20 mouse cellular contexts compared by ENCODE assay signal in genomic region chr2:50850071-50850470, GRCm38 (mm10).
"Had no signal": no experiment of that assay in that cellular context is flagged by ENCODE, and none has a peak within 500 bp of the region (broad histone marks: within the 10 kb centered on the region; RNA-seq: fewer than 3 reads in every experiment).

No protein-coding gene starts in this region.

- H3K9me3 ChIP-seq: kidney, embryonic 15.5 days; limb, embryonic 12.5 days; limb, embryonic 15.5 days; midbrain, embryonic 13.5 days had no signal

- ATAC-seq: liver, postnatal 0 days; lung, postnatal 0 days; midbrain, embryonic 13.5 days had no signal

- H3K27ac ChIP-seq: kidney, embryonic 15.5 days; limb, embryonic 12.5 days; limb, embryonic 15.5 days; liver, embryonic 14.5 days; macrophage; midbrain, embryonic 13.5 days had no signal

- H3K9ac ChIP-seq: kidney, embryonic 15.5 days; limb, embryonic 12.5 days; limb, embryonic 15.5 days; liver, embryonic 14.5 days; liver, postnatal 0 days; lung, embryonic 14.5 days; midbrain, embryonic 13.5 days had no signal

- DNase-seq: kidney, adult 11 months; kidney, adult 8-10 months; kidney, postnatal 10 days; kidney, postnatal 4 days; left cerebral cortex, postnatal 4 days; liver, postnatal 0 days; lung, embryonic 14.5 days; right cerebral cortex, adult 18-20 months; right cerebral cortex, postnatal 14 days; spleen, adult 18-20 months; thymus, adult 18-20 months; thymus, postnatal 36 days had no signal

- H3K36me3 ChIP-seq: kidney, embryonic 15.5 days; limb, embryonic 12.5 days; limb, embryonic 15.5 days; midbrain, embryonic 13.5 days had no signal

- H3K4me3 ChIP-seq: kidney, embryonic 15.5 days; limb, embryonic 12.5 days; limb, embryonic 15.5 days; midbrain, embryonic 13.5 days had no signal

- H3K27me3 ChIP-seq: kidney, embryonic 15.5 days; limb, embryonic 12.5 days; limb, embryonic 15.5 days; midbrain, embryonic 13.5 days had no signal

- H3K4me2 ChIP-seq: kidney, embryonic 15.5 days; limb, embryonic 12.5 days; limb, embryonic 15.5 days; liver, embryonic 11.5 days; lung, embryonic 14.5 days; midbrain, embryonic 13.5 days had no signal
